Mouse (Mus musculus): Measurements from ENCODE around the gene Zc3hav1. TPM values are rescaled to one million over a fixed set of nuclear protein-coding genes. Genes with fewer than 3 reads are reported as not detected.
"Not testable (repeated sequence)": the region's sequence is repeated elsewhere in the genome, so short reads cannot be mapped to it uniquely, and the experiment has no call there.

Zc3hav1 gene
- total RNA-seq (2021): 10 to 100 TPM; 15.3 to 16.2 TPM

GRCm38 (mm10) chr6:38353811-38354722, at the start of gene Zc3hav1:
Gene Zc3hav1 (minus strand): TSS chr6:38354603.
- peak; percentile 82 to 90 for DNase-seq
- intact Hi-C loops (cut with DNase I): loop anchor here (2.0 to 5.0 kb wide), 2 partner anchors 27 to 78 kb away; partner anchors contain the start of genes Ttc26 and Ubn2

GRCm38 (mm10) chr6:38389671-38390070, 35.3 kb upstream of the Zc3hav1 start:
- intact Hi-C loops (cut with DNase I): no loop called here
- no peak for DNase-seq

GRCm38 (mm10) chr6:38381129-38381771, 26.8 kb upstream of the Zc3hav1 start, which contains the start of gene Ttc26:
Gene Ttc26 (plus strand): TSS chr6:38381469.
- intact Hi-C loops (cut with DNase I): loop anchor here (2.0 kb wide), 2 partner anchors 26 to 52 kb away; partner anchors contain the start of genes Ubn2 and Zc3hav1
- DNase-seq: peak; percentile 85 to 89

- intact Hi-C loops (cut with DNase I): loop anchor here (2.0 kb wide), 2 partner anchors 26 to 52 kb away; partner anchors contain the start of genes Ubn2 and Zc3hav1
- no peak for DNase-seq
Observed at GRCm38 (mm10) chr6:38380764-38381128, 26.3 kb upstream of the Zc3hav1 start.

GRCm38 (mm10) chr6:38374271-38374670, 19.9 kb upstream of the Zc3hav1 start:
- intact Hi-C loops (cut with DNase I): no loop called here
- DNase-seq: no peak

- intact Hi-C loops (cut with DNase I): no loop called here
- DNase-seq: no peak
Observed at GRCm38 (mm10) chr6:38369945-38370344, 15.5 kb upstream of the Zc3hav1 start.

DNA sequence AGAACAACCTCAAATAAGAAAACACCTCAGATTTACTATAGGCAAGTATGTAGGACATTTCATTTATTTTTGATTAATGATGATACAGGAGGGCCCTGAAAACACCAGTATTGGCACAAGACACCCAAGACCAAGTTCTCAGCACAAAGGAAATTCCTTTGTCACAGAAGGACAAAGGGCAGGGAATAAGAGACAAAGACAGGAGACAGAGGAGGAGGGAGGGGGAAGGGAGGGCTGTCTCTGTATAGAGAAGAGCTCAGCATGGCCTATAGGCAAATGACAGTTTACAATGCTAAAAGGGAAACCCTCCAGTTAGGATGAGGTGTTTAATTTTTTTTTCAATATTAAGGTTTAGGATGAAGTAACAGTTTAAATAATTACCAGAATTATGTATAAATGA, 9.7 kb upstream of the Zc3hav1 start:
- DNase-seq: no peak
- intact Hi-C loops (cut with DNase I): no loop called here

- intact Hi-C loops (cut with DNase I): no loop called here
- no peak for DNase-seq
Observed at GRCm38 (mm10) chr6:38363370-38363769, 9.0 kb upstream of the Zc3hav1 start.

DNA sequence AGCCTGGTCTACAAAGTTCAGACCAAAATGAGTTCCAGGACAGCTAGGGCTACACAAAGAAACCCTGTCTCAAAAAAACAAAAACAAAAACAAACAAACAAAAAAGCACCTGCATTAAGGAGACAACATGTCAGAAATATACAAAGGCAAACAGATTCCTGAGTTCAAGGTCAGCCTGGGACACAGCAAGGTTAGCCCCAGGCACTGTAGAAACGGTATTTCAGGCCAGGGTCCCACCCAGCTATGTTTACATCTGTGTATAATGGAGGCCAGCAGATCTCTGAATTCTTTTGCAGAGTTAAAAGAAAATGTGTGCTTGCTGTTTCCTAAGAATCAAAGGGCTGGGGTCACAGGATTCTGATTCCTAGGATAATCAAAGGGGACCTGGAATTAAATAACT, 7.5 kb upstream of the Zc3hav1 start:
- DNase-seq: no peak
- intact Hi-C loops (cut with DNase I): no loop called here

- no peak for DNase-seq
- intact Hi-C loops (cut with DNase I): no loop called here
Observed at GRCm38 (mm10) chr6:38361065-38361464, 6.7 kb upstream of the Zc3hav1 start.

- intact Hi-C loops (cut with DNase I): no loop called here
- no peak for DNase-seq
Observed at GRCm38 (mm10) chr6:38359736-38360499, 5.5 kb upstream of the Zc3hav1 start.

- intact Hi-C loops (cut with DNase I); DNase-seq: not testable (repeated sequence)
Observed at GRCm38 (mm10) chr6:38359044-38359735, 4.8 kb upstream of the Zc3hav1 start.

DNA sequence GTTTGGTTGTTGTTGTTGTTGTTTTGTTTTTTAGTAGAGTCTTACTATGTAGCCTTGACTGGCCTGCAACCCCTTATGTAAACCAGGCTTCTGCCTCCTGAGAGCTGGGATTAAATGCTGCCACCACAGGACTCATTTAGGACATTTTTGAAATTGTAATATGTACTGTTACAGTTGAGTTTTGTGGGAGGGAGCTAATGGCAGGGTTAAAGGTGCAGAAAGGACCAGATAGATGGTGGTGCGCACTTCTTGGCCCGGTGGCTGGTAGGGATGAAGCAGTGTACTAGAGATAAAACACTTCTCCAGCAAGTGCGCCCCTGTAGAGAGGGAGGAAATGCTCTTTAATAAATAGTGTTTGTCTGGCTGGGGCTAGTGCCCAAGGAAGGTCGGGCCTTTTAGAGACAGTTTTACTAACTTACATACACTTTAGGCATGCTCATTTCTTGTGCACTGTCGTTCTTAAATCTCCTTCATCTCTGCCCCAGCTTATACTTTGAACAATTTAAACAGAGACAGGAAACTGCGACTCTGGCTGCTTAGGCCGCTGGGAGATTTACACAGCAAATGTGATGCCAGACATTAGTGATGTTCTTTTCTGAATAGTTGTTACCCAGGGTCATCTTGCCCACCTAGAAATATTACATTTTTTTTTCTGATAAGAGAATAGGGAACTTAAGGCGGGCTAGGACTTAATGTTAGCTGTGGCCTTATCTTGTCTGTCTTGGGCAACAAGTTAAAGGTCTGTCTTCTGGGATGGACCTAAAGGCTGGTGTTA, 4.0 kb upstream of the Zc3hav1 start:
- no peak for DNase-seq
- intact Hi-C loops (cut with DNase I): no loop called here

DNA sequence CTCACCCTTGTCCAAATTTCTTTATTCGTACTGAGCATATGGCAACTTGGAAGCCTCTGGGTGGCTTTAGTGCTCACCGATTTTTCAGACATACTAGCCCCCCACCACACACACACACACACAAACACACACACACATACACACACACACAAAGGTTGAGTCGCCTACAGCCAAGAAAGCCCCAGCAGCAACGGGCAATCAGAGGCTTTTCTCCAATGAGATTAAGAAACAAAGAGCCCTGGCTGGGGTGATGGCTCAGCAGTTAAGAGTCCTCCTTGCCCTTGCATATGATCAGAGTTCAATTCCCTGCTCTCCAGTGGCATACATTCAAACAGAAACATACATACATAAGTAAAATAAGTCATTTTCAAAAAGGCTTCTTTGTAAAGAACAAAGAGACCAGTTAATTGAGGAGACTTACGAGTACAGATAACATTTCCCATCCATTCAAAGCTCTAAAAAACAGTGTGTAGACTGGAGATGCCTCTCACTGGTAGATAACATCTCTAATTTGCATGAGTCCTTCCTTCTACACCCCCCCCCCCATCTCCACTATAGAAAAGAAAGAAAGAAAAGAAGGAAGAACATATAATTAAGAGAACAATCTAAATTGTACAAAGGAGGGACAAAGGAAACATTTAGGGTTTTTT, 3.3 kb upstream of the Zc3hav1 start:
- DNase-seq: no peak
- intact Hi-C loops (cut with DNase I): no loop called here

DNA sequence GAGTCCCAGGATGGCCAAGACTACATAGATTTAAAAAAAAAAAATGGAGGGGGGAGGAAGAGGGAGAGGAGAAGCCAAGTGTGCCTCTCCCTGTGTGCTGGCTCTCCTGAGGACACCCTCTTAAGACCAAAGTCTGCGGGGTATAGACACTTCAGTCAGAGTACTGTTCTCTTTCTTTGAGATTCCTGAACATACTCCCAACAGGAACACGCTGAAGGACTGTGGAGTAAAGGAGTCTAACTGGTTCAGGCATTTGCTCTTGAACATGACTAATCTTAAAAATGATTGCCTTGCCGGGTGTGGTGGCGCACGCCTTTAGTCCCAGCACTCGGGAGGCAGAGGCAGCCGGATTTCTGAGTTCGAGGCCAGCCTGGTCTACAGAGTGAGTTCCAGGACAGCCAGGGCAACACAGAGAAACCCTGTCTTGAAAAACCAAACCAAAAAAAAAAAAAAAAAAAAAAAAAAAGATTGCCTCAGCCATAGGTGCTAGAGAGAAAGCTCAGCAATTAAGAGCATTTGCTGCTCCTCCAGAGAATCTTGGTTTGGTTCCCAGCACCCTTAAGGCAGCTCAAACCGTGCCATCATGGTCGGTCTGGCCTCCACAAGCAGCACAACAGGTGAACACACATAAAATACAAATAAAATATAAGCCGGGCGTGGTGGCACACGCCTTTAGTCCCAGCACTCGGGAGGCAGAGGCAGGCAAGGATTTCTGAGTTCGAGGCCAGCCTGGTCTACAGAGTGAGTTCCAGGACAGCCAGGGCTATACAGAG, 2.4 kb upstream of the Zc3hav1 start:
- DNase-seq; intact Hi-C loops (cut with DNase I): not testable (repeated sequence)

GRCm38 (mm10) chr6:38355862-38356261, 1.5 kb upstream of the Zc3hav1 start:
- intact Hi-C loops (cut with DNase I): loop anchor here (2.0 kb wide), 1 partner anchor 25 kb away; the partner anchor contains the start of gene Ttc26

GRCm38 (mm10) chr6:38355354-38355823, 986 bp upstream of the Zc3hav1 start:
- DNase-seq: no peak
- intact Hi-C loops (cut with DNase I): loop anchor here (2.0 kb wide), 1 partner anchor 25 kb away; the partner anchor contains the start of gene Ttc26

More at GRCm38 (mm10) chr6:38355862-38356261, 1.5 kb upstream of the Zc3hav1 start:
- DNase-seq: no peak

All from heart, postnatal 36 days (tissue).